Mouse (Mus musculus): ENCODE results near the gene Pdcd2l. TPM values are rescaled to one million over a fixed set of nuclear protein-coding genes. Genes with fewer than 3 reads are reported as not detected.
A peak's percentile ranks its signal among the peaks of the same experiment; 100 is the strongest.

The Pdcd2l gene
- polyA plus RNA-seq, 1 experiment from 2014 or later = 86.5 TPM

DNA sequence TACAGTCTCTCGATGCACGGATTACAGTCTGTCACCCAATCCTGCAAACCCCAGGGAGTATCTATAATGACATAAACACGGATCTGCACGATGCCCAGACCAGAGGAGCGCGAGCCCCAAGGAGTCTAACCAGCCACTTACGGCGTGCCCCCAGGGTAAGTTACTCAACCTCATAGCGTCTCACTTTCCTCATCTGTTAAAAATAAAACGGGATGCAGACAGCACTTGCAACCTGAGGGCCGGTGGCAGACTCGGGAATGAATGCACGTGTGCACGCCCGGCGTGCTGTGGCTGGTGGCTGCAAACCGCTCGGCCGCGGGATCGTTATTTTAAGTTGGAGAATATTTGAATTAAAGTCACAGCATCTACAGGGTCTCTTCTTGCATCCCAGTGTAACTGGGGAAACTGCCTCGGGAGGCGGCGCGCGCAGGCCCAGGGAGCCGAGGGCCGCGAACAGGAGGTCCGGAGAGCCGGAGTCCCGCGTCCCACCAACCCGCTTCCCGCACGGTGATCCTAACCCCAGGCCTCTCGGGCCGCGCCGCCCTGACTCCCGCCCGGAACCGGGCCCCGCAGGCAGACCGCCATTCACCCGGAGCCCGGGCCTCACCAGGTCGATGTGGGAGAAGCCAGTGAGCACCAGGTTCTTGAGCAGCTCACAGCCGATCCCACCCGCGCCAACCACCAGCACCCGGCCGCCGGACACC, 28.5 kb downstream of the Pdcd2l start:
- H3K36me3 ChIP-seq (replicated peaks) = peaks cover 10% of the 10 kb centered on the region
- H3K4me3 ChIP-seq = peak overlapping the region; percentile 98
- H3K9me3 ChIP-seq = no peaks in the 10 kb centered on the region
- peaks cover 13% of the 10 kb centered on the region for H3K4me1 ChIP-seq
- H3K4me2 ChIP-seq = peak overlapping the region; percentile 76
- WGBS = under 1% methylated on average over 54 of the region's 54 CpGs
- peak overlapping the region; percentile 84 for H3K27ac ChIP-seq
- H3K9ac ChIP-seq = peak overlapping the region; percentile 86
- ATAC-seq (replicated peaks) = peak; percentile 86
- H3K27me3 ChIP-seq (replicated peaks) = no peaks in the 10 kb centered on the region

DNA sequence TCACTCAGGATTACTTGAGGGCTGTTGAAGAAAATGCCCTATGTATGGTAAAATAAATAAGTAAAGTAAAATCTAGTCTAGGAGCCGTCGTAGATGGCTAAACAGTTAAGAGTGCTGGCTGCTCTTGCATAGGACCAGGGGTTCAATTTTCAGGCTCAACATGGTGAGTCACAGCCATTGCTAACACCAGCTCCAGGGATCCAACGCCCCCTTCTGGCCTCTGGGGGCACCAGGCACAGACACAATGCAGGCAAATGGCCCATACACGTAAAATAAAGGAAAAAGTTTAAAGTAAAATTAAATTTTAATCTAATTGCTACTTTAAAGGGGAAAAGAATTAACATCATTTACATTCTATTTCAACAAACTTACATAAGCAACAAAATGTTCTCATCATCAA, 29.6 kb downstream of the Pdcd2l start:
- H3K4me2 ChIP-seq = peak overlapping the region; percentile 28; the same call in 1 of the 2 replicates
- peaks cover 13% of the 10 kb centered on the region for H3K4me1 ChIP-seq
- H3K36me3 ChIP-seq (replicated peaks) = peaks cover 17% of the 10 kb centered on the region
- no peak overlapping the region for H3K27ac ChIP-seq
- no peak overlapping the region for H3K9ac ChIP-seq
- H3K9me3 ChIP-seq = no peaks in the 10 kb centered on the region
- no peak for ATAC-seq (replicated peaks)
- H3K27me3 ChIP-seq (replicated peaks) = no peaks in the 10 kb centered on the region
- H3K4me3 ChIP-seq = no peak overlapping the region
- WGBS = 53% methylated on average over 4 of the region's 4 CpGs

DNA sequence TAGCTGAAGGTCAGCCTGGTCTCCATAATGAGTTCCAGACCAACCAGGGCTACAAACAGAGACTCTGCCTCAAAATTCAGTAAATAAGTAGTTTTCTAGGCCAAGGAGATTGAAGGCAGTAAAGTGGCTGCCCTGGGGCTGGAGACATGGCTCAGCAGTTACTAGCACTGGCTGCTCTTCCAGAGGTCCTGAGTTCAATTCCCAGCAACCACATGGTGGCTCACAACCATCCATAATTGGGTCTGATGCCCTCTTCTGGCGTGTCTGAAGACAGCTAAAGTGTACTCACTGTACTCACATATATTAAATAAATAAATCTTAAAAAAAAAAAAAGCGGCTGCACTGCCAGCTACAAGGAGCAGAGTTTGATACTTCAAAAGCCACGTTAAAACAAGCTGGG, 30.5 kb downstream of the Pdcd2l start:
- no peak overlapping the region for H3K9ac ChIP-seq
- no peak for ATAC-seq (replicated peaks)
- no peak overlapping the region for H3K27ac ChIP-seq
- WGBS = 84% methylated on average over 3 of the region's 3 CpGs
- peaks cover 13% of the 10 kb centered on the region for H3K4me1 ChIP-seq
- H3K9me3 ChIP-seq = no peaks in the 10 kb centered on the region
- no peak overlapping the region for H3K4me3 ChIP-seq
- no peak overlapping the region for H3K4me2 ChIP-seq
- H3K36me3 ChIP-seq (replicated peaks) = peaks cover 26% of the 10 kb centered on the region
- no peaks in the 10 kb centered on the region for H3K27me3 ChIP-seq (replicated peaks)

DNA sequence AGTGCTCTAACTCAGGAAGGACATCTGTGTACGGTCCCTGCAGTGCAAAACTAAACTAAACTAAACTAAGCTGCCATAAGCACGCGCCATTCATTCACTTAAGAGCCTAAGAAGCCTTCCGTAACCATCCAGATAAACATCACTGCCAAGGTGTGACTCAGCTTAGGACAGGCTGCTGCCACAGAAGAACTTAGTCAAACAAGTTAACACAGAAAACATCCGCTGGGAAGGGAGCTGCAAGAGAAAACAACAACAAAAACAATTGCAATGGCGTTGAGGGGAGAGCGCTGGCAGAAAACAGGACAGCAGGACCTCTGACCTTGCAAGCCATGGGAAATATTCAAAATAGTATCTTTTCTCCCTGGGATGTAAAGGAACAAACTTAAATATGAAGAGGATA, 31.8 kb downstream of the Pdcd2l start:
- ATAC-seq (replicated peaks) = no peak
- no peaks in the 10 kb centered on the region for H3K9me3 ChIP-seq
- no peaks in the 10 kb centered on the region for H3K27me3 ChIP-seq (replicated peaks)
- no peak overlapping the region for H3K9ac ChIP-seq
- peaks cover 13% of the 10 kb centered on the region for H3K4me1 ChIP-seq
- H3K36me3 ChIP-seq (replicated peaks) = peaks cover 36% of the 10 kb centered on the region
- no peak overlapping the region for H3K4me3 ChIP-seq
- H3K4me2 ChIP-seq = no peak overlapping the region
- no peak overlapping the region for H3K27ac ChIP-seq
- 95% methylated on average over 7 of the region's 7 CpGs for WGBS

DNA sequence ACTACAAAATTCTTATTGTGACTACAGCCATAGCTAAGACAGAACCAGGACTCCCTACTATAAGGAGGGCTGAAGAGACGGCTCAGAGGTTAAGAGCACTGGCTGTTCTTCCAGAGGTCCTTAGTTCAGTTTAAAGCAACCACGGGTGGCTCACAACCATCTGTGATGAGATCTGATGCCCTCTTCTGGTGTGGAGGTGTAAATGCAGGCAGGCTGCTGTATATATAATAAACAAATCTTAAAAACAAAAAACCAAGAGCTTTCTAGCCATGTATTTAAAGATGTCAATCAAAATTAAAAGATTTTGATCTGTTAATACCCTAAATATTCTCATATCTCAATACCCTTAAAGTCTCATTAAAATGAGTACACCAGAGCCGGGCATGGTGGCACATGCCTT, 37.3 kb downstream of the Pdcd2l start:
- Histone ChIP-seq H3K27me3 (replicated peaks) (no peaks in the 10 kb centered on the region), H3K36me3 (replicated peaks) (peaks cover 78% of the 10 kb centered on the region)
- WGBS = 95% methylated on average over 3 of the region's 3 CpGs

DNA sequence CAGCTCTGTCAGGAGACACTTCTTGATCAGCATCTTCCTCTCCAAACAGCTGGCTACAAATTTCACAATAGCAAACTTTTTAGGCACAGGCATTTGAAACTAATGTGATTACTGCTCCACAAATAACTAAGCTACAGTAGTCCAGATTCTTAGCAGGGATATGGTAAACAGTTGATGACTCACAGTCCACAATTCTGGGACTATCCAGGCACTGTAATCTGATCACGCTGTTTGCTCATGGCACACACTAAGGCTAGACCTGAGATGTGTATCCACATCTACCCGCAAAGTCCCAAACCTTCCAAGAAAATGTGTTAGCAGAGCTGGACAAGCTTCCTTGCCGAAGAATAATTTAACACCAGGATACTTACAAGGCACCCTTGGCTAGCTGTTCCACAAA, 38.5 kb downstream of the Pdcd2l start:
- ATAC-seq (replicated peaks) = no peak
- Histone ChIP-seq H3K27me3 (replicated peaks) (no peaks in the 10 kb centered on the region), H3K4me1 (no peaks in the 10 kb centered on the region), H3K9me3 (no peaks in the 10 kb centered on the region), H3K4me2 (no peak overlapping the region), H3K27ac (no peak overlapping the region), H3K9ac (no peak overlapping the region), H3K36me3 (replicated peaks) (peaks cover 78% of the 10 kb centered on the region), H3K4me3 (no peak overlapping the region)
- WGBS = 96% methylated on average over 3 of the region's 3 CpGs

More for the DNA sequence above, 37.3 kb downstream of the Pdcd2l start:
- H3K9me3 ChIP-seq = no peaks in the 10 kb centered on the region
- no peaks in the 10 kb centered on the region for H3K4me1 ChIP-seq
- no peak overlapping the region for H3K4me2 ChIP-seq
- no peak overlapping the region for H3K27ac ChIP-seq
- no peak for ATAC-seq (replicated peaks)
- H3K4me3 ChIP-seq = no peak overlapping the region
- H3K9ac ChIP-seq = no peak overlapping the region

DNA sequence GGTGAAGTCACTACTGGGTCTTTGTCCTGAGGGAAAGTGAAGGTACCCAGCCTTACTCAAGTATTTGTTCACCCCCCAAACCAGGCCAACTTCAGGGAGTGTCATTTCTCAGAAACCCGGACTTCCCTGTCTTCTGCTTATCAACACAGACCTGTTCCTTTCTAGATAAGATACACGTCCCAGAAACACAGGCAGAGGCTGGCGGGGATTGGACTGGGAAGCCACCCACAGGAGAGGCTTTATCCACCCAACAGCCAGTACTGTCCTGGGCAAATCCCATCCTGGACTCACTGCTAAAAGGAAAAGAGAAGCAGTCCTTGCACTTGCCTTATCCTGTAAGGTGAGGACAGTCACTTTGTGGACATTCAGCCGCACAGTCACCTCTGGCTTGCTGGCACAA, 49.3 kb downstream of the Pdcd2l start:
- Histone ChIP-seq H3K4me2 (no peak overlapping the region), H3K36me3 (replicated peaks) (peaks cover 87% of the 10 kb centered on the region), H3K4me1 (no peaks in the 10 kb centered on the region), H3K9me3 (0 out of 2 replicates have a peak, but pooled peaks cover 3% of the 10 kb centered on the region), H3K4me3 (no peak overlapping the region), H3K9ac (no peak overlapping the region), H3K27ac (no peak overlapping the region), H3K27me3 (replicated peaks) (no peaks in the 10 kb centered on the region)
- 94% methylated on average over 4 of the region's 4 CpGs for WGBS
- ATAC-seq (replicated peaks) = no peak

DNA sequence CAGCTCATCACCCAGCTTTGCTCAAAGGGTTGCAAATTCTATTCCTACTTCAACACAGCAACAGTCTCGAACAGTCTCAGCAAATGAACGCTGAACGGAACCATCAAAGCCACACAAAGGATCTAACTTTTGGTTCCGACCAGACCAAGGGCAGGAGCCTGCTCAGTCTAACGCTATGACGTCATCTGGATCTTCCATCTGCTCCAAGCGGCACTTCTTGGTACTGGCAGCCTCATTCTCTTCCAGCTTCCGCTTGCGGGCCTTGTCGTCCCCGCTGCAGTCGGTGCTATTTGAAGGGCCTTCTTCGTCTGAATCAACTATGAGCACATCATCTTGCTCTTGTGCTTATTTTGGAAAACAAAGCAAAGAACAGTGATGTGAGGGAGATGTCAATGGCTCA, 55.3 kb downstream of the Pdcd2l start:
- no peak for ATAC-seq (replicated peaks)
- Histone ChIP-seq H3K4me3 (no peak overlapping the region), H3K27me3 (replicated peaks) (no peaks in the 10 kb centered on the region), H3K9ac (no peak overlapping the region), H3K9me3 (no peaks in the 10 kb centered on the region), H3K27ac (no peak overlapping the region), H3K4me1 (no peaks in the 10 kb centered on the region), H3K36me3 (replicated peaks) (peaks cover 55% of the 10 kb centered on the region), H3K4me2 (no peak overlapping the region)
- 95% methylated on average over 13 of the region's 13 CpGs for WGBS

DNA sequence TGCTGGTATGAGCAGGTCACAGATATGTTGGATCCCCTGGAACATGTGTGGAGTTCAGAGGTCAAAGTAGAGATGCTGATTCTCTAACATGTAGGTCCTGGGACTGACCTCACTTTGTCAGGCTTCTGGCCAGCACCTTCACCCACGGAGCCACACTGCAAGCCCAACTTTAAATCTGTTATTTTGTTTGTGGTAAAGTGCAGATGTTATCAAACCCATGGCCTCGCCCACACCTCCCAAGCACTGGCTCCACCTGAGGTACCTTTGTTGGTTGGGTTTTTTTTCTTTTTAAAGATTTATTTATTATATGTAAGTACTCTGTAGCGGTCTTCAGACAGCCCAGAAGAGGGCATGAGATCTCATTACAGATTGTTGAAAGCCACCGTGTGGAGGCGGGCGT, 57.0 kb downstream of the Pdcd2l start:
- no peaks in the 10 kb centered on the region for H3K9me3 ChIP-seq
- H3K4me2 ChIP-seq = no peak overlapping the region
- no peak for ATAC-seq (replicated peaks)
- no peaks in the 10 kb centered on the region for H3K27me3 ChIP-seq (replicated peaks)
- H3K27ac ChIP-seq = no peak overlapping the region
- no peak overlapping the region for H3K9ac ChIP-seq
- no peaks in the 10 kb centered on the region for H3K4me1 ChIP-seq
- H3K36me3 ChIP-seq (replicated peaks) = peaks cover 43% of the 10 kb centered on the region
- 92% methylated on average over 6 of the region's 6 CpGs for WGBS
- H3K4me3 ChIP-seq = no peak overlapping the region

Other genes starting within 250 kb of the Pdcd2l start
- not detected in 2 replicates for gene Scgb2b27, start 182.7 kb downstream of the Pdcd2l start, polyA plus RNA-seq (2015; fragmentation: Nextera tagmentation; extraction: Ambion mirVana)
- not detected in 2 replicates for gene Scgb1b27, start 175.2 kb downstream of the Pdcd2l start, polyA plus RNA-seq (2015; fragmentation: Nextera tagmentation; extraction: Ambion mirVana)
- not detected in 2 replicates for gene Scgb1b30, start 101.2 kb downstream of the Pdcd2l start, polyA plus RNA-seq (2015; fragmentation: Nextera tagmentation; extraction: Ambion mirVana)
- 4.3 and 6.4 TPM in 2 replicates for gene Wtip, start 63.4 kb downstream of the Pdcd2l start, polyA plus RNA-seq (2015; fragmentation: Nextera tagmentation; extraction: Ambion mirVana)
- gene Uba2, start 27.1 kb downstream of the Pdcd2l start, polyA plus RNA-seq (2015; fragmentation: Nextera tagmentation; extraction: Ambion mirVana) = 169 and 180 TPM in 2 replicates
- gene Gpi1, start 33.7 kb upstream of the Pdcd2l start, polyA plus RNA-seq (2015; fragmentation: Nextera tagmentation; extraction: Ambion mirVana) = 245 and 254 TPM in 2 replicates
- 0.72 TPM in 1 of 2 replicates, not detected in the other for gene Gm6096, start 54.4 kb upstream of the Pdcd2l start, polyA plus RNA-seq (2015; fragmentation: Nextera tagmentation; extraction: Ambion mirVana)
- 32.5 and 32.6 TPM in 2 replicates for gene 4931406P16Rik, start 116.9 kb upstream of the Pdcd2l start, polyA plus RNA-seq (2015; fragmentation: Nextera tagmentation; extraction: Ambion mirVana)
- gene Lsm14a, start 196.7 kb upstream of the Pdcd2l start, polyA plus RNA-seq (2015; fragmentation: Nextera tagmentation; extraction: Ambion mirVana) = 59.3 and 63.4 TPM in 2 replicates